Mouse (Mus musculus): Measurements from ENCODE around the gene Col5a1.

- TF ChIP-seq MYOG (IDR thresholded peaks at IDR 0.05; ENCODE audit: control insufficient read depth in 1 of 3, insufficient read depth in 1 of 3, insufficient read length in 2 of 3, low read depth in 2 of 3) (no peak), POLR2A (IDR thresholded peaks at IDR 0.05; ENCODE audit: insufficient read length, low read depth) (no peak), MYOD1 (IDR thresholded peaks at IDR 0.05; ENCODE audit: control insufficient read depth in 1 of 3, insufficient read length in 2 of 3, low read depth in 2 of 3) (no peak), POLR2AphosphoS2 (IDR thresholded peaks at IDR 0.05; ENCODE audit: insufficient read length, low read depth) (peak; percentile 31), USF1 (IDR thresholded peaks at IDR 0.05; ENCODE audit: low read depth) (no peak), CEBPB (IDR thresholded peaks at IDR 0.05; ENCODE audit: insufficient read depth, poor library complexity, severe bottlenecking) (0 out of 2 replicates have a peak, but pooled peaks have one; percentile 36), TCF12 (IDR thresholded peaks at IDR 0.05; ENCODE audit: insufficient read depth, poor library complexity, severe bottlenecking) (no peak), MAX (IDR thresholded peaks at IDR 0.05; ENCODE audit: low read depth) (no peak), SRF (IDR thresholded peaks at IDR 0.05; ENCODE audit: control insufficient read depth, insufficient read length, low read depth) (no peak), TCF3 (IDR thresholded peaks at IDR 0.05; ENCODE audit: insufficient read length, low read depth) (no peak), E2F4 (IDR thresholded peaks at IDR 0.05; ENCODE audit: insufficient read depth) (no peak), REST (IDR thresholded peaks at IDR 0.05; ENCODE audit: insufficient read depth, insufficient read length) (no peak)
Observed at GRCm38 (mm10) chr2:27891922-27892541, 5.8 kb downstream of the Col5a1 start.

All from myocyte (in vitro differentiated cells).